Comparison of ENCODE assay signal across 8 mouse cellular contexts in the genomic region with DNA sequence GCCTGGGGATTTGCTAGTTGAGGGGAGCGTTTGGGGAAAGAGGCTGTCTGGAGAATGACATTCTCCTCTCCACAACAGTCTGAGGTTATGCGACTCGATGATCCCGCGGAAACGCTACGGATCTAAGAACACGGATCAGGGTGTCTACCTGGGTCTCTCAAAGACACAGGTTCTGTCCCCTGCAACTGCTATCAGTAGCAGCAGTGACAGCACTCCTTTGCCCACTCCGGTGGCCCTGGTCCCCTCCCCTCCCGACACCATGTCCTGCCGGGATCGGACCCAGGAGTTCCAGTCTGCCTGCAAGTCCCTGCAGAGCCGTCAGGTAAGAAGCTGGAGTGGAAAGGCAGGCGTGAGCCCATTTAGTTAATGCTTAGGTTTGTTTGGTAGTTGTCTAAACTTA. TPM values are rescaled to one million over a fixed set of nuclear protein-coding genes. Genes with fewer than 3 reads are reported as not detected.
DNase-seq lines count a peak whose midpoint lies in the region; ATAC-seq and TF ChIP-seq lines count a peak whose summit lies in the region.

No protein-coding gene starts in this region.

- no peak for TF ChIP-seq EP300 in MEL (IDR thresholded peaks at IDR 0.05; ENCODE audit: low read depth in 1 of 2, low read length in 2 of 2)

- DNase-seq in kidney, adult 2 months, result no peak
- DNase-seq in kidney, postnatal 36 days, result no peak
- DNase-seq in MEL (ENCODE audit: low read depth, low spot score), result no peak
- DNase-seq in urinary bladder, postnatal 25 days (ENCODE audit: low spot score), result no peak
- DNase-seq in urinary bladder, postnatal 36 days (ENCODE audit: low spot score in 2 of 2), result no peak
- DNase-seq in ovary, adult 18-20 months (ENCODE audit: low spot score), result no peak

- peak overlapping the region; percentile 75 for H3K4me3 ChIP-seq in kidney, adult 2 months (ENCODE audit: insufficient read depth, low read depth, low read length)
- peak overlapping the region; percentile 82 to 87 for H3K4me3 ChIP-seq in MEL (ENCODE audit: control insufficient read depth in 1 of 2, insufficient read depth in 1 of 2, low read depth in 2 of 2, low read length in 2 of 2)
- H3K4me3 ChIP-seq in forebrain, embryonic 16.5 days (replicated peaks; ENCODE audit: low read length), result peak overlapping the region; percentile 93
- peak overlapping the region; percentile 87 for H3K4me3 ChIP-seq in liver, embryonic 16.5 days (ENCODE audit: low read depth, low read length)

- peak overlapping the region; percentile 76 for H3K9ac ChIP-seq in MEL (ENCODE audit: control insufficient read depth, low read depth, low read length, poor library complexity, severe bottlenecking)
- H3K9ac ChIP-seq in forebrain, embryonic 16.5 days (replicated peaks; ENCODE audit: low read depth, low read length), result peak overlapping the region; percentile 85
- H3K9ac ChIP-seq in liver, embryonic 16.5 days (ENCODE audit: low read depth, low read length), result peak overlapping the region; percentile 94

- no peaks in the 10 kb centered on the region for H3K27me3 ChIP-seq in kidney, adult 2 months (replicated peaks; ENCODE audit: control insufficient read depth, insufficient read depth, low read length)
- no peaks in the 10 kb centered on the region for H3K27me3 ChIP-seq in MEL (ENCODE audit: control insufficient read depth in 1 of 2, insufficient read depth in 2 of 2, low read length in 2 of 2)
- no peaks in the 10 kb centered on the region for H3K27me3 ChIP-seq in forebrain, embryonic 16.5 days (replicated peaks; ENCODE audit: control insufficient read depth, insufficient read depth, low read length)
- no peaks in the 10 kb centered on the region for H3K27me3 ChIP-seq in liver, embryonic 16.5 days (ENCODE audit: control insufficient read depth, insufficient read depth, low read depth, low read length)

- no peak for TF ChIP-seq POLR2A in kidney, adult 2 months (IDR thresholded peaks at IDR 0.05; ENCODE audit: low read depth, low read length)
- no peak for TF ChIP-seq POLR2A in MEL (IDR thresholded peaks at IDR 0.05; ENCODE audit: control insufficient read depth in 1 of 2, insufficient read depth in 1 of 2, low read depth in 1 of 2, low read length in 2 of 2, poor library complexity in 1 of 2)

- peak overlapping the region; percentile 99 for H3K4me2 ChIP-seq in forebrain, embryonic 16.5 days (ENCODE audit: low read length)
- H3K4me2 ChIP-seq in liver, embryonic 16.5 days (ENCODE audit: low read depth, low read length), result peak overlapping the region; percentile 90

- peak overlapping the region; percentile 56 for H3K27ac ChIP-seq in kidney, adult 2 months (ENCODE audit: insufficient read depth, low read depth, low read length)
- peak overlapping the region; percentile 52 for H3K27ac ChIP-seq in MEL (ENCODE audit: control insufficient read depth, low read depth, low read length)
- H3K27ac ChIP-seq in forebrain, embryonic 16.5 days (ENCODE audit: low read length), result no peak overlapping the region; the same call in 1 of the 2 replicates
- H3K27ac ChIP-seq in liver, embryonic 16.5 days (ENCODE audit: low read length), result peak overlapping the region; percentile 95

- H3K79me2 ChIP-seq in MEL (ENCODE audit: control insufficient read depth, insufficient read depth, low read length, poor library complexity), result peaks cover 16% of the 10 kb centered on the region

- ATAC-seq in forebrain, embryonic 16.5 days, result no peak
- no peak for ATAC-seq in liver, embryonic 16.5 days (ENCODE audit: low read depth)

- TF ChIP-seq CTCF in kidney, adult 2 months (conservative IDR thresholded peaks at IDR 0.05; ENCODE audit: insufficient read depth, insufficient read length, low read depth, low read length), result no peak
- TF ChIP-seq CTCF in MEL (IDR thresholded peaks at IDR 0.05 in 2 of 3, conservative IDR thresholded peaks at IDR 0.05 in 1 of 3; ENCODE audit: control insufficient read depth in 1 of 3, insufficient read depth in 1 of 3, low read depth in 2 of 3, low read length in 3 of 3, poor library complexity in 1 of 3, severe bottlenecking in 1 of 3), result no peak

- 4% methylated on average over 14 of the region's 14 CpGs for WGBS in kidney, adult 2 months
- 23% methylated on average over 14 of the region's 14 CpGs for WGBS in forebrain, embryonic 16.5 days
- 6% methylated on average over 14 of the region's 14 CpGs for WGBS in liver, embryonic 16.5 days (ENCODE audit: insufficient replicate concordance)

- H3K36me3 ChIP-seq in kidney, adult 2 months (ENCODE audit: control insufficient read depth, insufficient read depth, low read length), result peaks cover 1% of the 10 kb centered on the region; the same call in 1 of the 2 replicates
- H3K36me3 ChIP-seq in MEL (ENCODE audit: control insufficient read depth in 1 of 2, insufficient read depth in 2 of 2, low read length in 2 of 2), result peaks cover 6 to 23% of the 10 kb centered on the region in 2 experiments
- H3K36me3 ChIP-seq in forebrain, embryonic 16.5 days (ENCODE audit: control insufficient read depth, insufficient read depth), result peaks cover 23% of the 10 kb centered on the region
- H3K36me3 ChIP-seq in liver, embryonic 16.5 days (ENCODE audit: control insufficient read depth, insufficient read depth), result peaks cover 43% of the 10 kb centered on the region

- no peaks in the 10 kb centered on the region for H3K9me3 ChIP-seq in MEL (replicated peaks; ENCODE audit: insufficient read depth, low read length)
- H3K9me3 ChIP-seq in forebrain, embryonic 16.5 days (ENCODE audit: control insufficient read depth, low read length), result no peaks in the 10 kb centered on the region
- no peaks in the 10 kb centered on the region for H3K9me3 ChIP-seq in liver, embryonic 16.5 days (replicated peaks; ENCODE audit: control insufficient read depth, low read length)

- H3K4me1 ChIP-seq in kidney, adult 2 months (ENCODE audit: control insufficient read depth, insufficient read depth, low read length), result peaks cover 14% of the 10 kb centered on the region; the same call in 1 of the 2 replicates
- peaks cover 2 to 5% of the 10 kb centered on the region in 2 experiments; a peak in 3 of 4 replicates for H3K4me1 ChIP-seq in MEL (ENCODE audit: control insufficient read depth in 1 of 2, insufficient read depth in 2 of 2, low read length in 2 of 2)
- peaks cover 23% of the 10 kb centered on the region for H3K4me1 ChIP-seq in forebrain, embryonic 16.5 days (replicated peaks; ENCODE audit: control insufficient read depth, insufficient read depth, low read length)
- H3K4me1 ChIP-seq in liver, embryonic 16.5 days (ENCODE audit: control insufficient read depth, low read depth, low read length), result peaks cover 16% of the 10 kb centered on the region

- TF ChIP-seq RAD21 in MEL (IDR thresholded peaks at IDR 0.05; ENCODE audit: low read depth, low read length), result no peak

TF ChIP-seq in MEL, 35 proteins besides CTCF, POLR2A, EP300 and RAD21 (continues in another document):
- no peak for TF ChIP-seq RCOR1 (IDR thresholded peaks at IDR 0.05; ENCODE audit: low read depth, low read length)
- no peak for TF ChIP-seq GATA1 (IDR thresholded peaks at IDR 0.05; ENCODE audit: low read depth, low read length)
- TF ChIP-seq NELFE (IDR thresholded peaks at IDR 0.05; ENCODE audit: low read depth, low read length), result no peak
- TF ChIP-seq MAFK (IDR thresholded peaks at IDR 0.05; ENCODE audit: borderline replicate concordance, low read depth, low read length), result no peak
- no peak for TF ChIP-seq GABPA (IDR thresholded peaks at IDR 0.05; ENCODE audit: low read depth, low read length)
- TF ChIP-seq HCFC1 (IDR thresholded peaks at IDR 0.05; ENCODE audit: low read depth, low read length), result no peak
- no peak for TF ChIP-seq MYC (IDR thresholded peaks at IDR 0.05; ENCODE audit: low read depth, low read length)
- no peak for TF ChIP-seq TAL1 (IDR thresholded peaks at IDR 0.05; ENCODE audit: low read length)

RNA-seq across cellular contexts. Expression of gene Stx5a, which starts 1.0 kb away (rescaled TPM):
- 51.4 and 59.4 TPM in 2 replicates for polyA plus RNA-seq in kidney, adult 2 months (2012; rRNA removed)
- total RNA-seq in MEL (2012; rRNA removed), result 27.5 and 28.7 TPM in 2 replicates
- polyA plus RNA-seq in MEL (2012; ENCODE audit: insufficient read depth in 1 of 2, insufficient read length in 2 of 2, low read depth in 1 of 2, low replicate concordance in 2 of 2, missing spikeins in 1 of 2), result 10 to 100 TPM in 1 of 2 experiments, not detected in 1; 50.0 TPM
- polyA plus RNA-seq in forebrain, embryonic 16.5 days (2015; fragmentation: Nextera tagmentation; extraction: Ambion mirVana), result 129 and 136 TPM in 2 replicates
- 57.8 and 59.8 TPM in 2 replicates for polyA plus RNA-seq in liver, embryonic 16.5 days (2015; fragmentation: Nextera tagmentation; extraction: Ambion mirVana)

RNA-seq across cellular contexts. Expression of gene 1700092M07Rik, which starts 1.7 kb away (rescaled TPM):
- 0.39 TPM in 1 of 2 replicates, not detected in the other for polyA plus RNA-seq in kidney, adult 2 months (2012; rRNA removed)
- 3.0 and 3.3 TPM in 2 replicates for total RNA-seq in MEL (2012; rRNA removed)
- polyA plus RNA-seq in MEL (2012; ENCODE audit: insufficient read depth in 1 of 2, insufficient read length in 2 of 2, low read depth in 1 of 2, low replicate concordance in 2 of 2, missing spikeins in 1 of 2), result 1 to 10 TPM in 1 of 2 experiments, not detected in 1; 4.3 TPM
- polyA plus RNA-seq in forebrain, embryonic 16.5 days (2015; fragmentation: Nextera tagmentation; extraction: Ambion mirVana), result 2.5 and 2.8 TPM in 2 replicates
- polyA plus RNA-seq in liver, embryonic 16.5 days (2015; fragmentation: Nextera tagmentation; extraction: Ambion mirVana), result 0.45 and 0.63 TPM in 2 replicates

RNA-seq across cellular contexts. Expression of gene Wdr74, which starts 6.5 kb away (rescaled TPM):
- polyA plus RNA-seq in kidney, adult 2 months (2012; rRNA removed), result 28.2 and 29.3 TPM in 2 replicates
- 158 and 208 TPM in 2 replicates for total RNA-seq in MEL (2012; rRNA removed)
- 100 to 1,000 TPM; 208 to 803 TPM for polyA plus RNA-seq in MEL (2012; ENCODE audit: insufficient read depth in 1 of 2, insufficient read length in 2 of 2, low read depth in 1 of 2, low replicate concordance in 2 of 2, missing spikeins in 1 of 2)
- 90.6 and 109 TPM in 2 replicates for polyA plus RNA-seq in forebrain, embryonic 16.5 days (2015; fragmentation: Nextera tagmentation; extraction: Ambion mirVana)
- polyA plus RNA-seq in liver, embryonic 16.5 days (2015; fragmentation: Nextera tagmentation; extraction: Ambion mirVana), result 40.0 and 48.3 TPM in 2 replicates

RNA-seq across cellular contexts. Expression of gene Nxf1, which starts 14.7 kb away (rescaled TPM):
- 84.0 and 89.7 TPM in 2 replicates for polyA plus RNA-seq in kidney, adult 2 months (2012; rRNA removed)
- total RNA-seq in MEL (2012; rRNA removed), result 107 and 122 TPM in 2 replicates
- polyA plus RNA-seq in MEL (2012; ENCODE audit: insufficient read depth in 1 of 2, insufficient read length in 2 of 2, low read depth in 1 of 2, low replicate concordance in 2 of 2, missing spikeins in 1 of 2), result 100 to 1,000 TPM; 231 to 296 TPM
- polyA plus RNA-seq in forebrain, embryonic 16.5 days (2015; fragmentation: Nextera tagmentation; extraction: Ambion mirVana), result 200 and 218 TPM in 2 replicates
- 77.8 and 87.7 TPM in 2 replicates for polyA plus RNA-seq in liver, embryonic 16.5 days (2015; fragmentation: Nextera tagmentation; extraction: Ambion mirVana)

RNA-seq across cellular contexts. Expression of gene Slc3a2, which starts 19.0 kb away (rescaled TPM):
- 560 and 573 TPM in 2 replicates for polyA plus RNA-seq in kidney, adult 2 months (2012; rRNA removed)
- total RNA-seq in MEL (2012; rRNA removed), result 164 and 253 TPM in 2 replicates
- 100 to 1,000 TPM; 428 to 670 TPM for polyA plus RNA-seq in MEL (2012; ENCODE audit: insufficient read depth in 1 of 2, insufficient read length in 2 of 2, low read depth in 1 of 2, low replicate concordance in 2 of 2, missing spikeins in 1 of 2)
- 186 TPM in 2 replicates for polyA plus RNA-seq in forebrain, embryonic 16.5 days (2015; fragmentation: Nextera tagmentation; extraction: Ambion mirVana)
- 133 and 137 TPM in 2 replicates for polyA plus RNA-seq in liver, embryonic 16.5 days (2015; fragmentation: Nextera tagmentation; extraction: Ambion mirVana)
